Mouse (Mus musculus) heart, adult 8-10 months (tissue): Measurements from ENCODE around the gene Inpp4a. TPM values are rescaled to one million over a fixed set of nuclear protein-coding genes. Genes with fewer than 3 reads are reported as not detected.

Experiments used
- DNase-seq: peaks from one replicate; pipeline ENCODE4 v3.0.0; 2022; ENCODE audit warnings: low spot score
- total RNA-seq, 4 experiments: library from RNA; stranded (reverse); gene quantifications; 2 replicates each; pipeline ENCODE4 v1.2.4; 2022

Gene Inpp4a
- total RNA-seq, result 10 to 100 TPM; 19.2 to 24.3 (median 22.6) TPM

DNA sequence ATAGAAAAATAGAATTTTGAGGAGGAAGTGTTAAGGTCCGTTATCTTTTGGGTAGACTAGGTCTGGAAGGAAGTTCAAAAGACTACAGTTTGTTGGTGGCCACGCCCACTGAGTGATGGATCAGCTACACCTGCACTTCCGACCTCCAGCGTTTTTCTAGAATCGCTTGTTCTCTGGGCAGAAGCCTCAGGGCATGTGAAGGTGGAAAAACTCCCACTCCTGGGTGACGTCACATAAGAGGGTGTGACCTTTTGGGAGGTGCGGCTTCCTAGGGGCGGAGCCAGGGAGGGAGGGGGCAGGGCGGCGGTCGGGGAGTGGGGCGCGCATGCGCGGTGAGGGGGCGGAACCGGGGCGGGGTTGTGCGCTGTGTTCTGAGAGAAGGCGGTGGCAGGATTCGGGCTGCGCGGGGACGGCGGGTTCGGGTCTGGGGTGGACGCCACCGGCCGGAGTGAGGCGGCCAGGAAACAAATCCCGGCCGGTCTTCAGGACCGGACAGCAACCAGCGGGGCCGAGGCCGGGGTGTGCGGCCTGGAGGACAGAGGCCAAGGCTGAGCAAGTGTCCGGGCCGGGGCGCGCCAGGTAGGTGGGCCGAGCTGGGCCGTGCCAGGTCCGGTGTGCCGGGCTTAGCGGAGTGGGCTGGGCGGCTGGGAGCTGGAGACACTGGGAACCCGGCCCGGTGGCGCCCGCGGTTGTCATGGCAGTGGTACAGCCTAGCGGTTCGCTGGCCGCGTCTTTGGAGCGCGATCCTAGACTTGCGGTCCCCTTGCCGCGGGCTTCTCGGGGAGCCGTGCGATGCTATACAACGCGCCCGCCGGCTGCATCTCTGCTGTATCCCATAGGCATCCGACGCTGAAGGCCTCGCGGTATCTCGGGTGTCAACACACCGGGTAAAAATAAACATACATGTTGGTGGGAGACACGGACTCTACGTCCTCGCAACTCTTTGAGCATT, at the start of gene Inpp4a:
Gene Inpp4a (plus strand): TSS at position 326 of the 952 bp plus-strand sequence.
- peak; percentile 91 for DNase-seq

DNA sequence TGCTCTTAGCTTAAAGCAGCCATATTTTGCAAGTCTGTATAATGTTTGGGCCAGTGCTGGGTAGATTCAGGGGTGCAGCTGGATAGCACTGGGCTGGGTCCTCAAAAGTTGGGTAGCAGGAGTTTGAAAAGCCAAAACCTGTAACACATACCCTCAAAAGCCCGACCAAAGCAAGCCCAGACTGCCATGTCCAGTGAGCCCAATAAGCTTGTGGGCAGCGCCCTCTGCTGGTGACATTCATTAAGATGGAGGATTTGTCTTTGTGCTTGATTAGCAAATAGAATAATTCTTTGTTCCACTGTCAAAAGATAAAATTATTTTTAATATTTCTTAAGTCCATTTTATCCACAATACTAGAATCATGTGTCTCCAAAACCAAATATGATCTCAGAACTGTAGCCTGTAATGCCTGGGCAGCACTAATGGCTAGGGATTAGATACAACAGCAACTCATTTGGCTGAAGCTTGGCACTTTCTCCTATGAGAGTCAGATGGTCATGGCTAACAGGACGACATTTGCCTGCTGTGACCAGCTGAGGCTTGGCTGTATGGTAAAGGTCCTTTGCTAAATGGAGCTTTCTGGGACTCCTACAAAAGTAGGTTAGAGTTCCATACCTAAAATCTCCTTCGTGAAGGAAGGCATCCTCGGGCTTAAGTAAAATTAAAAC, 48.9 kb upstream of the Inpp4a start:
- peak; percentile 81 for DNase-seq

DNA sequence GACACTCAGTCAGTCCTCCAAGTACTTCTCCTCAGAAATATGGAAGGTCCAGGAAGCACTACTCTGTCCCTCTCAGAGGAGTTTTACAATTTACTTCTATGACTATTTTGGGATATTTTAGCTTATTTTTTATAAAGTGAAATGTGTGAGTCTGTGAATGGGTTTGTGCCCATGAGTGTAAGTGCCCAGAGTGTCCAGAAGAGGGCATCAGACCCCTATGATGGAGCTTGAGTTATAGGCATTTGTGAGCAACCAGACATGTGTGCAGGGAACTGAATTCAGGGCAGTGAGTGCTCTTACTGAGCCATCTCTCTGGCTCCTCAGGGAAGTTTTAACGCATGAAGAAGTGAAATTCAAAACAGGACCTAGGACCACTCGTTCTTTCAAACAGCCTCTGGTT, 41.2 kb upstream of the Inpp4a start:
- no peak for DNase-seq

DNA sequence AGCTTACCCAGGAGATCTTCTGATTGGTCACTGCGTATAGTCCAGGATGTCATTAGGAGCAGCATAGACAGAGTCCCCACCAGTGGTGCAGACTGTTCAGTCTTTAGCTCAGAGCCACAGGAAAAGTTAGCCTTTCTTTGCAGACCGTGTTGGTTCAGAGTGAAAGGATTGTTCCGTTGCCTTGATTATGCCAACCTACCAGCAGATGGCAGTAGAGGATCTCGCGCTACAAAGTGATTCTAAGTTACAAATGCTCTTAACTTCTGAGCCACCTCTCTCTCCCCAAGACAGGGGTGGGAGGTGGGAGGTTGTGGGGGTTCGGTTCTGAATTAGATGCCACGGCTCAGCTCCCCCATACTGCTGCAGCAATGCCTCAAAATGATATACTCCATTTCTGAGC, 27.2 kb upstream of the Inpp4a start:
- peak; percentile 68 for DNase-seq

DNA sequence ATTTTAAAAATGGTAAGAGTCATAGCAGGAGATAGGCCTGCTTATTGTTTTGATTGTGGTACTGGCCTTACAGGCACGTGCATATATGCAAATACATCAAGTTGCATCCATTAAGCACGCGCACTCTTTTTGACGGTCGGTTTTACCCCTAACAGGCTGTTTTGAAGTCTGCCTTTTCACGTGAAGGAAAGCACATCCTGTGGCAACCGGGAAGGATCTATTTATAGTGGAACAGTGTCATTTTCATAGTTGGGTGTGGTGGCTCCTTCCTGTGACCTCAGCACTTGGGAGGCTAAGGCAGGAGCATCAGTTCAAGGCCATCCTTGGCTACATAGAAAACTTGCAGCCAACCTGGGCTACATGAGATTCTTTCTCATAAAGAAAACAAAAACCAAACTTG, 13.1 kb upstream of the Inpp4a start:
- no peak for DNase-seq

DNA sequence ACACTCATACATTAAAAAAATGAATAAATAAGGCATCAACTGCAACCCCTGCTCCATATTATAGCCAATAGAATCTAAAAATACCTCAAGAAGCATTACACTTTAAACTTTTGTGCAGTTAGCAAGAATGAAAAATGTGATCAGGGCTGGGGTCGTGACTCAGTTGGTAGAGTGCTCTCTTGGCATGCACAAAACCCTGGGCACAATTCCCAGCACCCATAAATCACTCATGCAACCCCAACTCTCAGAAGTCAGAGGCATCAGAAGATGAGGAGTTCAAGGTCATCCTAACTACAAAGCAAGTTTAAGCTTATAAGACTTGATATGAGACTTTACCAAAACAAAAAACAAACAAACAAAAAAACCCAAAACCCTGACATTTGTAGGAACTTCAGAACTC, 11.9 kb upstream of the Inpp4a start:
- no peak for DNase-seq

DNA sequence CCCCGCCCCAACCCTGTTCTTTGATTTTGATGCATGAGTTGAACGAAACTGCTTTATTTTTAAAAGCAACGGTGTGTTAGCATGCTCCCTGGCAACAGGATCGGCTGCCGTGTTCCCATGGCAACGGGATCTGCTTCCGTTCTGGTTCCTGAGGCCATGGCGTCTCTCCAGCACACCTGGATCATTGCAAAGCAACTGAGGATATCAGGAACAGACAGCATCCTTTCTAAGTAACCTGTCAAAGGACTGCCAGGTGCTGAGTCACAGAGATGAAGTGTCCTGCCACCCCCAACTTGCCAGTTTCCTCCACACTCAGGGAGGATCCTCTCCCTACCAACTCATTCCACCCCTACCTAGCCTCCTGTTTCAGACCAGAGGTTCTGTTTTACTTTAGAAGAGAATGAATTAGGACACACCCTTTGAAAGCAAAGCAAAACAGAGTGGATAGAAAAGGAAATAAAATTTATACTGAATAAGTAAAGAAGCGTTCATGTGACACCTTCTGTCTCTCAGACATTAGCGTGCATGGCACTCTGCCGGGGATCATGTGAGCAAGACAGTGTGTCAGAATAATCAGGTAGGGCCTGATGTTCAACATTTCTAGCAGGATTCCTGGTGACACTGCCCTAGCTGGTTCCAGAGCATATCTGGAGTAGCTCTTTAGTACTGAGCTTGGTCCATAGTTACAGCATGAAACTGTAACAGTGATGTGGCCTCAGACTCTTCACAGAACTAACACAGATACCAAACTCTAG, 11.3 kb upstream of the Inpp4a start:
- no peak for DNase-seq

DNA sequence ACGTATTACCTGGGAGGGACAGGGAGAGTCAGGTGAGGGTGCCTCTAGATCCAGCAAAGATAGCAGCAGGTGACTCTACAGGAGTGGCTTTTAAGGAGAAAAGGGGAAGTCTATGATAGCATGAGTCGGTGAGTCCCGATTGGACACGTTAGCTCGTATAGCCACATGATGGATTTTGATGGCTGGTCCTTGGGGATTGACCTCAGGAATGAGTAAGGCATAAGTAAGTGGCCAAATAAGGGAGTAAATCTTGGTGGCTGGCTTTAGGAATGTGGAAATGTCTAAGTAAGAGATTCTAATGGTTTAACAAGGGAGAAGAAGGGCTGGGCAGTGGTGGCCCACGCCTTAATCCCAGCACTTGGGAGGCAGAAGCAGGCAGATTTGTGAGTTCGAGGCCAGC, 10.7 kb upstream of the Inpp4a start:
- no peak for DNase-seq

DNA sequence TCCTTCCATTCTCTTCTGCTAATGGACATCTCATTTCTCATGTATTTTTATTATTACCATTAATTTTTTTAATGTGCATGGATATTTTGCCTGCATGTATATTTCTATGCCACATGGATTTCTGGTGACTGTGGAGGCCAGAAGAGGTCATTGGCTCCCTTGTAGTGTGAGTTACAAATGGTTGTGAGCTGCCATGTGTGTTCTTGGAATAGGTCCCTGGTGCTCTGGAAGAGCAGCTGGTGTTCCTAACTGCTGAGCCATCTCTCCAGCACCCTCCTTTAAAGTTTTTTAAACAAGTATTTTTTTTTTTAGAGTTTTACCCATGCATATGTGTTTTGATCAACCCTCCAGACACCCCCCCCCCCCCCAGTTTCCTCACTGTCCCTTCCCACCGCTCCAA, 3.3 kb upstream of the Inpp4a start:
- DNase-seq, result no peak

DNA sequence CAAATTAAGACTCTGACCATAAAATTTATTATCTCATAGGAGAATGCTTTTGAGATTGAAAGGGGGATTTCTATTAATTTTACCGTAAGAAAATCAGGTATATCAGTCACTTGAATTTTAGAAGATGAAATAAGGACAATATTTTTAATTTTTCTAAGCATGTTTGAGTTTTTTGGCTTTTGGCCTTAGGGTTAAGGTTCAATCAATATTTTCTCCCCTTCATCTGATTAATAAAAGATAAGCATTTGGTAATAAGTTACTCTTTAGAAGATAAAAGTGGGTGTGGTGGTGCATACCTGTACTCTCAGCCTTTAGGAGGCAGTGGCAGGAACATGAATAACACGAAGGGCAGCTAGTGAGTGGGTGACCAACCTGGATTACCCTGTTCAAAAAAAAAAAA, 761 bp upstream of the Inpp4a start:
- DNase-seq, result no peak

DNA sequence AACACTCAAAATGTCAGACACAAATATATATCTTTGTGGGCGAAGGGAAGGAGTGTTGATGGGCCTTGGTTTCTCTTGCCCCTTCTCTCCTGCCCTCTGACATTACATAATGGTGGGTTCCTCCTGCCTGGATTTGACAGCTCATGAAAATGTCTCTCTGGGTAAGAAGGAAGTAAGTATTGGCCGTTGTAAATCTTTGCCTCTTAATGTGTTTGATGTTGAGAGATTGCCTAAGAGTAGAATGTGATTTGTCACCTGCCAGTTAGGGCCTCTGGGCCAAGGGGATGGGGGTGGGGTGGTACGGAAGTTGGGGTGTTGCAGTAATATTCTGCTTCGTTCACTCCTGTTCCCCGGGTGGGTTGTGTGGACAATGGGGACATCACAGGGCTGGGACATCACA, 985 bp downstream of the Inpp4a start:
- DNase-seq, result no peak

DNA sequence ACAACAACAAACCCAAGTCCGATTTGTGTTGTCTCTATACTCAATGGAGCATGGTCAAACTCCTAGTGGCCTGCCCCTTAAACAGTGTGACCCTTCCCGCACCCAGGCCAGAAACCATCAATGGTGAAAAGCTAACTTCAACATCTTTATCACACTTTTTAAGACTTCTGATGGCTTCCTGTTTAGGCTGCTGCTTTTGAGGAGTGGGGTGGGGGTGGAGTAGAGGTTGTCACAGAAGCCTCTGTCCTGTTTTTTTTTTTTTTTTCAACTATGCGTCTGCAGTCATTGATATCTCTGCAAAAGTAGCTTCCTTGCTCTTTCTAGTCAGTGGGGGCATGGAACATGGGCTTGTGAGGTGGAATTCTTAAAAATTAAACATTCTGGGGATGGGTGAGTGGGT, 3.1 kb downstream of the Inpp4a start:
- DNase-seq, result no peak

DNA sequence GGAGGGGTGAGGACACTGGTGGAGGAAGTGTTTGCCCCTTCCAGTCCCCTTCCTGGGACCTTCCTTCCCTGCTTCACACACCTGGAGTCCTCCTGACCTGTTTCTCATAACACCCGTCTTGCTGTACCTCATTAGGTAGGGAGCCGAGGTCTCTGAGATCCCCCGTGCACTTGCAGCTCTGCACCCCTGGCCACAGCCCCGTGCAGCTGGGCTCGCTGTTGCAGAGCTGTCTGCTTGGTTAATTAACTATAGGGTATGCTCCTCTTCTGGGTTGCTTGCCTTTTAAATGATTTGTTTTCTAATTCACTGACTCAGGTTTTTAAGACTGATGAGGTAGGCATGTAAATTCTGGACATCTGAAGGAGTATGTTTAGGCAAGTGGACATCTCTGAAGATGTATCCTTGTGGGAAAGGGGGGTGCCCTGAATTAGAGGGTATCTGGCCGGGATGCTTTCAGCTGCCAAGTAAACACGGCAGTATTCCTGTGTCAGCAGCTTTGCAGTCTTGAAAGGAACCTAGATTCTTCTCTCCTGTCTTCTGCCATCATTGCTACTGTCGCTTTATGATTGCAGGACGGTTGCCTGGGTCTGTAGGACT, 6.1 kb downstream of the Inpp4a start:
- DNase-seq, result no peak

DNA sequence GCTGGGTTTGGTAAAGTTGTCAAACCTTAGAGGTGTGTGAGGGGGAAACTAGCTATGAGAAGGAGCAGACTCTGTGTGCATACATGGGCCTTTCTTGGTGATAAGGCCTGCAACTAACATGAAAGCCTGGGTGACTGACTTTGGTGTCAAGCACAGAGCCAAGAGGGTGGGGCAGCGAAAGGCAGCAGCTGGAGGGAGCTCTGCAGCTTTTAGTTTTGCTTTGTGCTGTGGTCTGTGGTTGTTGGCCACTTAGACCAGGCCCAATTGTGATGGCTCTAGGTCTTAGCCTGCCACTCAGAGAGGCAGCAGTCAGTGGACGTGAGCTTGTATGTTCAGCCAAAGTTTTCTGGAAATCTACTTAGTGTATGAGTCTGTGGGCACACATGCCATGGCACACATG, 7.9 kb downstream of the Inpp4a start:
- no peak for DNase-seq

DNA sequence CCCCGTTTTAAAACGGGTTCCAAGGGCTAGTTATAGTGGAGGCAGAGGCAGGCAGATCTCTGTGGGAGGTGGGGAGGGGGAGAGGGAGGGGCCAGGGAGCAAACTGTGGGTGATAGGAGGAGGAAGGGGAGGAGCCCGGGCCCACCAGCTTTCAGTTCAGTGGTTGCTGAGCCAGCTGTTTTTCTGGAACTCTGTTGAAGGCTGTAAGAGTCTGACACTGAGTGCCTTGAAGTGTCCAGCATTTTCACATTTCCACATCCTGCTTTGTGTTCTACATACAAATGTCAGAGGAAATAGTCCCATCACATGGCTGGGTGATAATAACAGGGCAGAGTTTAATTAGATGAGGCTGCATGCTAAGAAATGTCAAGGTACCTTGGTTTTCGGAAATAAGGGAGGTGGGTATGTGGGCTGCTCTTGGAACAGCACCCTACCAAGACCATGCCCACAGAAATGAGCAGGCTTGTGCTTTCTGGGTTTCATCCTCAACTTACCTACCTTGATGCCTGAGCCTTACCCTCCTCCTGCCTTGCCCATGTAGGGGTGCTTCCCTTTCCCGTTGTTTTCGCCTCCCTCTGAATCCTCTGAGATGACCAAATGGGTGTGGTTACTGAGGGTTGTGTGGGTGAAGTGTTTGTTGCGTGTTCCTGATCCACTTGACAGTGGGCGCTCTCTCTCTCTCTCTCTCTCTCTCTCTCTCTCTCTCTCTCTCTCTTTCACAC, 8.5 kb downstream of the Inpp4a start:
- DNase-seq, result no peak

DNA sequence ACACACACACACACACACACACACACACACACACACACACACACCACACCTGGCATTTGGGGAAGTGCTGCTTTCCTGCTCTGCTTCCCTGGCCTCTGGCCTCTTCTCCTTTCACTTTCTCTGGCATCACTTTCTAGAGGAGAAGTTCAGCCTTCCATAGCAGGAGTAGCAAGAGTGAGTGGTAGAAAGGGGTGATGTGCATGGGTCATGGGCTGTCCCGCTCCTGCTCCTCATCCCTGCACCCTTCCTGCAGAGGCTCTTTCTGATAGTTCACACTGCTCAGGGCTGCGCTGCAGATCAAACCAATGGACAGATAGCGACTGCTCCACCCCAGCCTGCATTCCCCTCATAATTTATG, 9.1 kb downstream of the Inpp4a start:
- DNase-seq, result no peak

DNA sequence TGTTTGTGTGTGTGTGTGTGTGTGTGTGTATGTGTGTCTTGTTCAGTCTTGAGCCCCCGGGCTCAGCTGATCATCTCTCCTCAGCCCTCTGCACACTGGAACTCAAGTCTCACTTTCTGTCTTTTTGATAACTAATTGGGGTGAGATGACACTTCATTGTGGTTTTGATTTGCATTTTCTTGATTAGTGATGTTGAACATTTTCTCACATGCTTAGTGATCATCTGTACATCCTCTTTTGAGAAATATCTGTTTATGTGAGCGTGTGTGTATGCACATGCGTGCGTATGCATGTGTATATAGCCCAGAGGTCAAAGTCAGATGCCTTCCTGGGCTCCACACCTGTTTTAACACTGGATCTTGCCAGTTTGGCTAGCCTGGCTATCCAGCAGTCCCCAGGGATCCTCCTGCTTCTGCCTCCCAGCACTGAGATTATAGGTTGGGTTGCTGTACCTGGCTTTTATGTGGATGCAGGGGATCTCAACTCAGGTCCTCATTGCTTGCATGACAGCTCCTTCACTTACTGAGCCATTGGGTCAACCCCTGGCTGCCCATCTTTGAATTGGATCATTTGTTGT, 10.4 kb downstream of the Inpp4a start:
- DNase-seq, result no peak

DNA sequence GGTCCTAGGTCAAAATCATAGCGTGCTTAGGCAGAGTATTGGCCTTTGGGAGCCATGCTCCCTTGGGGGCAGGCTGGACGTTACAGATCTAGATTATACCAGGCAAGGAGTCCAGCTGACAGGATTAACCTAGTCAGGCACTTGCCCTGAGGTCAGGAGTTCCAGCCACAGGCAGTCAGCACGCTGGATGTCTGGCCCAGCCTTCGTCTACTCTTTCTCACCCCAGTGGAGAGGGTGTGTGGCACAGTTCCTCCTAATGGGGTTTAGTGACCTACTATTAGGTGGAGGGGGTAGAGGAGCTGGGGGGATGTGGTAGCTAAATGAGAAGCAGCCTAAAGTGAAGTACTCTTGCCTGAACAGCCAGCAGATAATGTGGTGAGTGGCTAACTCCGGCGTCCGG, 14.7 kb downstream of the Inpp4a start:
- no peak for DNase-seq

DNA sequence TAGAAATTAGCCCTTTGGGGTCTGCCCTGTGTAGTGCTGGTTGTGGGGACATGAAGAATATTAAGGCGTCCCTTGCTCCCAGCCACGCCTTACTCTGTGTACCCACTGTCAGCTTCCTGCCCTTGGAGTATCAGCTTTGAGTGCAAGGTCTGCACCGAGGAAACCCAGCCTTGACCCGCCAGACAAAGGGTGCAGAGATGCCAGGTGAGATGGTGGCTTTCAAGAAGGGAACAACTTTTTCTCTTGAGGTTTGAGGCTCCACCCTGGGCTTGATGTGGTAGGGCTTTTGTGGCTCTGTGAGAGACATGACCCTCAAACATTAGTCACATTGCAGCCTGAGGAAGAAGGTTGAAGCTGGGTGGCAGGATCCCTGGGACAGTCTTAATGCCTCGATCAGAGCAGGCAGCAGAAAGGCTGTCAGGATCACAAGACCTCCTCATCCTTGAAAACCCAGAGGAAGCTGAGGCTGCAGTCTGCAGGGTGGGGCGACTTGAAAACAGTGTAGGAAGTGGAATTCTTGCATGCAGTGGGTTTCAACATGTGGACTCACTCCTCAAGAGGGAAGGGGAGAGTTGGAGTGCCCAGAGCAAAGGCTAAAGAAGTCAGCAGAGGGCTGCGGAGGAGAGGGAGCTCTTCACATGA, 18.1 kb downstream of the Inpp4a start:
- no peak for DNase-seq

DNA sequence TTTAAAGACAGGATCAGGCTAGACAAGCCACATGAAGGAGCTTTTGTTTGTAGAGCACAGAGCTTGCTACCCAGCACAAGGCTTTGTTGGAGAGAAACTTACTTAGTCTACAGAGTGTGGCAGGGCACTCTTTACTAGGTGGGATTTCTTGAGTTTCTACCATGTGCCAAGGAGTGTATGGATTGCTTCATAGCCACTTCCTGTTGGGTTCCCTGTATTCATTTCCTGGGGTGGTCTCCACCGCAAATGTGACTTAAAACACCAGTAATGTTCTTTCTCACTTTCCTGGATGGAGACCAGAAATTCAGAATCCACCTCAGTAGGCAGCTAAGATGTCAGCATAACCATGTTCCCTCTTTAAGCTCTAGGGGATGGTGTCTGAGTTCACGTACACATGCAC, 18.9 kb downstream of the Inpp4a start:
- DNase-seq, result no peak

DNA sequence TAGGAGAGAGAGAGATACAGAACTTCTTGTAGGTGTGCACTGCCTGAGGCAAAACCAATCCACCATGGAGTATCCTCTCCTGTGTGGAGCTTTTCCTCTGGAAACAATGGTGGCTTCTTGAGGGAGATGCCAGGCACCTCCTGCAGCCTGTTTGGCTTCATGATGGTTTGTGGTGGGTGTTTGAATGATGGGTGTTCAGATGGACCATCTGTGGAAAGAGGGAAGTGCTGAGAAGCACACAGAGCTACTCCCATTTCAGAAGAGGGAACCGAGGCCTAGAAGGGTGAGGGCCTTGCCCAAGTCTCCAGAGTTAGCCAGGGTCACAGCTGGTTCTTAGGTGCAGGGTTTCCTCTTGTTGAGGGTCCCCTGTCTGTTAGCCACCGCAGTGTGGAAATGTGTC, 23.0 kb downstream of the Inpp4a start:
- DNase-seq, result no peak
